7 mouse cellular contexts compared by ENCODE assay signal in genomic region chr10:84440541-84441433, GRCm38 (mm10). TPM values are rescaled to one million over a fixed set of nuclear protein-coding genes. Genes with fewer than 3 reads are reported as not detected.
DNase-seq lines count a peak whose midpoint lies in the region; ATAC-seq and TF ChIP-seq lines count a peak whose summit lies in the region.

Gene Nuak1 (minus strand): TSS chr10:84440597.

- TF ChIP-seq POLR2A in spleen, adult 2 months (IDR thresholded peaks at IDR 0.05; ENCODE audit: low read depth, low read length), result no peak; the same call in 1 of the 2 replicates

- TF ChIP-seq CTCF in spleen, adult 2 months (IDR thresholded peaks at IDR 0.05; ENCODE audit: extremely low read depth, insufficient read depth, insufficient read length, insufficient replicate concordance), result no peak

- peak within 1 kb of the TSS; percentile 99 for H3K27ac ChIP-seq in limb, embryonic 12.5 days
- H3K27ac ChIP-seq in midbrain, embryonic 14.5 days (replicated peaks; ENCODE audit: low read depth, low read length), result peak within 1 kb of the TSS; percentile 99
- H3K27ac ChIP-seq in spleen, adult 2 months (ENCODE audit: insufficient read depth, low read length), result peak within 1 kb of the TSS; percentile 71

- peak within 1 kb of the TSS; percentile 100 for H3K9ac ChIP-seq in limb, embryonic 12.5 days (replicated peaks)
- peak within 1 kb of the TSS; percentile 100 for H3K9ac ChIP-seq in midbrain, embryonic 14.5 days (replicated peaks; ENCODE audit: low read length)

- no peaks in the 10 kb centered on the region for H3K36me3 ChIP-seq in limb, embryonic 12.5 days
- no peaks in the 10 kb centered on the region for H3K36me3 ChIP-seq in midbrain, embryonic 14.5 days (ENCODE audit: control insufficient read depth, insufficient read depth, low read length)
- H3K36me3 ChIP-seq in spleen, adult 2 months (ENCODE audit: control insufficient read depth, insufficient read depth, low read length), result no peaks in the 10 kb centered on the region

- 1% methylated on average over 62 of the region's 94 CpGs for WGBS in limb, embryonic 12.5 days
- under 1% methylated on average over 77 of the region's 94 CpGs for WGBS in midbrain, embryonic 14.5 days
- under 1% methylated on average over 90 of the region's 94 CpGs for WGBS in spleen, adult 2 months

- DNase-seq in adrenal gland, postnatal 10 days, result peak; percentile 96
- peak; percentile 91 for DNase-seq in embryo, embryonic 9.5 days (ENCODE audit: extremely low spot score)
- DNase-seq in heart, adult 11 months, result peak; percentile 99
- DNase-seq in kidney, adult 18-20 months, result peak; percentile 93
- peak; percentile 96 for DNase-seq in midbrain, embryonic 14.5 days
- peak; percentile 25 to 77 for DNase-seq in spleen, adult 2 months (ENCODE audit: low read depth in 1 of 2, low spot score in 2 of 2)

- H3K9me3 ChIP-seq in limb, embryonic 12.5 days, result no peaks in the 10 kb centered on the region
- H3K9me3 ChIP-seq in midbrain, embryonic 14.5 days (ENCODE audit: control insufficient read depth, low read length), result no peaks in the 10 kb centered on the region

- no peaks in the 10 kb centered on the region for H3K27me3 ChIP-seq in limb, embryonic 12.5 days
- H3K27me3 ChIP-seq in midbrain, embryonic 14.5 days (ENCODE audit: control insufficient read depth, insufficient read depth, low read length), result no peaks in the 10 kb centered on the region
- H3K27me3 ChIP-seq in spleen, adult 2 months (ENCODE audit: control insufficient read depth, insufficient read depth, low read length), result 0 out of 2 replicates have a peak, but pooled peaks cover 2% of the 10 kb centered on the region

- H3K4me3 ChIP-seq in limb, embryonic 12.5 days (replicated peaks), result peak within 1 kb of the TSS; percentile 82
- peak within 1 kb of the TSS; percentile 82 for H3K4me3 ChIP-seq in midbrain, embryonic 14.5 days (replicated peaks; ENCODE audit: low read depth, low read length)
- H3K4me3 ChIP-seq in spleen, adult 2 months (ENCODE audit: extremely low read depth, insufficient read depth, insufficient read length), result peak within 1 kb of the TSS; percentile 77

- H3K4me2 ChIP-seq in limb, embryonic 12.5 days, result peak within 1 kb of the TSS; percentile 90
- peak within 1 kb of the TSS; percentile 96 for H3K4me2 ChIP-seq in midbrain, embryonic 14.5 days (ENCODE audit: low read length)

- ATAC-seq in limb, embryonic 12.5 days (ENCODE audit: insufficient number of reproducible peaks, insufficient read depth, low FRiP score, low TSS enrichment, low read depth), result peak; percentile 84
- ATAC-seq in midbrain, embryonic 14.5 days (ENCODE audit: low FRiP score, low TSS enrichment), result peak; percentile 87

- peaks cover 56% of the 10 kb centered on the region for H3K4me1 ChIP-seq in limb, embryonic 12.5 days (replicated peaks)
- peaks cover 41% of the 10 kb centered on the region for H3K4me1 ChIP-seq in midbrain, embryonic 14.5 days (ENCODE audit: control insufficient read depth, insufficient read depth, low read length)
- peaks cover 15% of the 10 kb centered on the region for H3K4me1 ChIP-seq in spleen, adult 2 months (ENCODE audit: control insufficient read depth, insufficient read depth, insufficient read length)

RNA-seq across cellular contexts. Expression of gene Nuak1, which starts in this region (rescaled TPM):
- 10 to 100 TPM in 1 of 2 experiments, 1 to 10 TPM in 1; 8.8 to 10.9 TPM for total RNA-seq in adrenal gland, postnatal 10 days (2021)
- 2.6 and 3.3 TPM in 2 replicates for polyA plus RNA-seq in limb, embryonic 12.5 days (2016; fragmentation: Nextera tagmentation; extraction: Ambion mirVana)
- polyA plus RNA-seq in midbrain, embryonic 14.5 days (2014; fragmentation: Nextera tagmentation; extraction: Ambion mirVana), result 5.4 and 9.2 TPM in 2 replicates
- polyA plus RNA-seq in spleen, adult 2 months (2012; rRNA removed), result 7.0 and 8.3 TPM in 2 replicates

Comparison
In these comparisons a context has a peak if more than half of its experiments do, and no peak if none do; other contexts are left out.
1. Peak in every context shown above with its lines: DNase-seq, ATAC-seq, H3K4me3 ChIP-seq and H3K27ac ChIP-seq.